Mouse (Mus musculus): ENCODE measurements around the gene Slco2b1. TPM values are rescaled to one million over a fixed set of nuclear protein-coding genes. Genes with fewer than 3 reads are reported as not detected.
"Not testable (repeated sequence)": the region's sequence is repeated elsewhere in the genome, so short reads cannot be mapped to it uniquely, and the experiment has no call there.

The Slco2b1 gene
- polyA plus RNA-seq, 1 experiment: 17.4 TPM

GRCm38 (mm10) chr7:99695471-99696057, 15.6 kb downstream of the Slco2b1 start:
- Histone ChIP-seq H3K4me1 (ENCODE audit: control insufficient read depth, insufficient read depth, low read length) (peaks cover 1% of the 10 kb centered on the region; the same call in 1 of the 2 replicates), H3K27ac (ENCODE audit: insufficient read depth, low read length) (no peak overlapping the region), H3K4me3 (ENCODE audit: insufficient read depth, low read length) (no peak overlapping the region)
- TF ChIP-seq POLR2A (IDR thresholded peaks at IDR 0.05; ENCODE audit: extremely low read depth, insufficient read depth, low read length) (no peak), CTCF (IDR thresholded peaks at IDR 0.05; ENCODE audit: extremely low read depth, insufficient read depth, low read length) (no peak)

GRCm38 (mm10) chr7:99694424-99694823, 16.7 kb downstream of the Slco2b1 start:
- not testable (repeated sequence) for H3K4me3 ChIP-seq (ENCODE audit: insufficient read depth, low read length); H3K4me1 ChIP-seq (ENCODE audit: control insufficient read depth, insufficient read depth, low read length); H3K27ac ChIP-seq (ENCODE audit: insufficient read depth, low read length)

GRCm38 (mm10) chr7:99693976-99694375, 17.2 kb downstream of the Slco2b1 start:
- Histone ChIP-seq H3K4me1 (ENCODE audit: control insufficient read depth, insufficient read depth, low read length) (peaks cover under 1% of the 10 kb centered on the region; the same call in 1 of the 2 replicates), H3K4me3 (ENCODE audit: insufficient read depth, low read length) (no peak overlapping the region), H3K27ac (ENCODE audit: insufficient read depth, low read length) (no peak overlapping the region)
- TF ChIP-seq CTCF (IDR thresholded peaks at IDR 0.05; ENCODE audit: extremely low read depth, insufficient read depth, low read length) (no peak), POLR2A (IDR thresholded peaks at IDR 0.05; ENCODE audit: extremely low read depth, insufficient read depth, low read length) (no peak)

GRCm38 (mm10) chr7:99693387-99693786, 17.8 kb downstream of the Slco2b1 start:
- Histone ChIP-seq H3K4me1 (ENCODE audit: control insufficient read depth, insufficient read depth, low read length) (no peaks in the 10 kb centered on the region; the same call in 1 of the 2 replicates), H3K4me3 (ENCODE audit: insufficient read depth, low read length) (no peak overlapping the region), H3K27ac (ENCODE audit: insufficient read depth, low read length) (no peak overlapping the region)
- no peak for TF ChIP-seq POLR2A (IDR thresholded peaks at IDR 0.05; ENCODE audit: extremely low read depth, insufficient read depth, low read length)
- TF ChIP-seq CTCF (IDR thresholded peaks at IDR 0.05; ENCODE audit: extremely low read depth, insufficient read depth, low read length): no peak

GRCm38 (mm10) chr7:99692396-99692795, 18.7 kb downstream of the Slco2b1 start:
- H3K27ac ChIP-seq (ENCODE audit: insufficient read depth, low read length): no peak overlapping the region
- TF ChIP-seq POLR2A (IDR thresholded peaks at IDR 0.05; ENCODE audit: extremely low read depth, insufficient read depth, low read length): no peak
- TF ChIP-seq CTCF (IDR thresholded peaks at IDR 0.05; ENCODE audit: extremely low read depth, insufficient read depth, low read length): no peak
- no peak overlapping the region for H3K4me3 ChIP-seq (ENCODE audit: insufficient read depth, low read length)
- no peaks in the 10 kb centered on the region for H3K4me1 ChIP-seq (ENCODE audit: control insufficient read depth, insufficient read depth, low read length)

- H3K4me1 ChIP-seq (ENCODE audit: control insufficient read depth, insufficient read depth, low read length): no peaks in the 10 kb centered on the region
- no peak overlapping the region for H3K4me3 ChIP-seq (ENCODE audit: insufficient read depth, low read length)
- H3K27ac ChIP-seq (ENCODE audit: insufficient read depth, low read length): no peak overlapping the region
- TF ChIP-seq POLR2A (IDR thresholded peaks at IDR 0.05; ENCODE audit: extremely low read depth, insufficient read depth, low read length) (no peak), CTCF (IDR thresholded peaks at IDR 0.05; ENCODE audit: extremely low read depth, insufficient read depth, low read length) (no peak)
Observed at GRCm38 (mm10) chr7:99690819-99691218, 20.3 kb downstream of the Slco2b1 start.

- Histone ChIP-seq H3K27ac (ENCODE audit: insufficient read depth, low read length) (no peak overlapping the region), H3K4me3 (ENCODE audit: insufficient read depth, low read length) (no peak overlapping the region), H3K4me1 (ENCODE audit: control insufficient read depth, insufficient read depth, low read length) (no peaks in the 10 kb centered on the region; the same call in 1 of the 2 replicates)
- TF ChIP-seq POLR2A (IDR thresholded peaks at IDR 0.05; ENCODE audit: extremely low read depth, insufficient read depth, low read length) (no peak), CTCF (IDR thresholded peaks at IDR 0.05; ENCODE audit: extremely low read depth, insufficient read depth, low read length) (no peak)
Observed at GRCm38 (mm10) chr7:99684086-99684485, 27.1 kb downstream of the Slco2b1 start.

GRCm38 (mm10) chr7:99680771-99681170, 30.4 kb downstream of the Slco2b1 start:
- Histone ChIP-seq H3K4me3 (ENCODE audit: insufficient read depth, low read length) (no peak overlapping the region), H3K27ac (ENCODE audit: insufficient read depth, low read length) (no peak overlapping the region), H3K4me1 (ENCODE audit: control insufficient read depth, insufficient read depth, low read length) (no peaks in the 10 kb centered on the region; the same call in 1 of the 2 replicates)
- TF ChIP-seq CTCF (IDR thresholded peaks at IDR 0.05; ENCODE audit: extremely low read depth, insufficient read depth, low read length) (no peak), POLR2A (IDR thresholded peaks at IDR 0.05; ENCODE audit: extremely low read depth, insufficient read depth, low read length) (no peak)

GRCm38 (mm10) chr7:99674890-99675289, 36.2 kb downstream of the Slco2b1 start:
- H3K4me1 ChIP-seq (ENCODE audit: control insufficient read depth, insufficient read depth, low read length): peaks cover 2% of the 10 kb centered on the region; the same call in 1 of the 2 replicates
- no peak overlapping the region for H3K27ac ChIP-seq (ENCODE audit: insufficient read depth, low read length)
- no peak overlapping the region for H3K4me3 ChIP-seq (ENCODE audit: insufficient read depth, low read length)
- no peak for TF ChIP-seq CTCF (IDR thresholded peaks at IDR 0.05; ENCODE audit: extremely low read depth, insufficient read depth, low read length)
- TF ChIP-seq POLR2A (IDR thresholded peaks at IDR 0.05; ENCODE audit: extremely low read depth, insufficient read depth, low read length): no peak

- TF ChIP-seq CTCF (IDR thresholded peaks at IDR 0.05; ENCODE audit: extremely low read depth, insufficient read depth, low read length) (no peak), POLR2A (IDR thresholded peaks at IDR 0.05; ENCODE audit: extremely low read depth, insufficient read depth, low read length) (no peak)
- 0 out of 2 replicates have a peak, but pooled peaks cover 2% of the 10 kb centered on the region for H3K4me1 ChIP-seq (ENCODE audit: control insufficient read depth, insufficient read depth, low read length)
- H3K4me3 ChIP-seq (ENCODE audit: insufficient read depth, low read length): no peak overlapping the region
- H3K27ac ChIP-seq (ENCODE audit: insufficient read depth, low read length): 0 out of 2 replicates have a peak overlapping the region, but pooled peaks have one; percentile 4
Observed at GRCm38 (mm10) chr7:99674209-99674608, 36.9 kb downstream of the Slco2b1 start.

All from cortical plate, adult 2 months (tissue).